Mouse (Mus musculus): ENCODE measurements around the gene Fam84b. TPM values are rescaled to one million over a fixed set of nuclear protein-coding genes. Genes with fewer than 3 reads are reported as not detected.

Fam84b gene
- polyA plus RNA-seq, 1 experiment from 2014 or later: 9.6 TPM

DNA sequence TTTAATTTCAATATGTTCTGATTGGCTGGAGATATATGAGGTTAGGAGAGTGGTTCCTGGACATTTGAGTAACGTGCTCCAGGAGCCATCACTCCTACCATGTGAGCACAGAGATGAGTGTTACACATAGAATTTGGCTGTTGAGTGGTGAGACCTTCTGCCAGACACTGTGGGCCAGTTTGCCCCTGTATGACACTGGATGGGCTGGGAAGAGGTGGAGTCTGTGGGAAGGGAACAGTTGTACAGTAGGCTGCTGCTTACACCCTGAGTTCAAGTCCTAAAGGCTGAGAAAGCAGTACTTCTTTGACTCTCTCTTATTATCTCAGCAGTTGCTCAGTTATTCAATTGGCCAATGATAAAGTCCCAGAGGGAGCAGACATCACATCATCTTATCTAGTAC, 27.4 kb downstream of the Fam84b start:
- no peak overlapping the region for H3K4me3 ChIP-seq
- no peak overlapping the region for H3K9ac ChIP-seq
- no peak overlapping the region for H3K4me2 ChIP-seq
- H3K9me3 ChIP-seq: no peaks in the 10 kb centered on the region
- no peaks in the 10 kb centered on the region; the same call in 1 of the 2 replicates for H3K27me3 ChIP-seq
- peaks cover 21% of the 10 kb centered on the region; the same call in 1 of the 2 replicates for H3K4me1 ChIP-seq
- no peak for ATAC-seq (ENCODE audit: insufficient number of reproducible peaks, insufficient read depth, low FRiP score, low TSS enrichment, low read depth)
- H3K27ac ChIP-seq: no peak overlapping the region
- no peaks in the 10 kb centered on the region for H3K36me3 ChIP-seq
- 62% methylated on average over 1 of the region's 1 CpGs for WGBS

DNA sequence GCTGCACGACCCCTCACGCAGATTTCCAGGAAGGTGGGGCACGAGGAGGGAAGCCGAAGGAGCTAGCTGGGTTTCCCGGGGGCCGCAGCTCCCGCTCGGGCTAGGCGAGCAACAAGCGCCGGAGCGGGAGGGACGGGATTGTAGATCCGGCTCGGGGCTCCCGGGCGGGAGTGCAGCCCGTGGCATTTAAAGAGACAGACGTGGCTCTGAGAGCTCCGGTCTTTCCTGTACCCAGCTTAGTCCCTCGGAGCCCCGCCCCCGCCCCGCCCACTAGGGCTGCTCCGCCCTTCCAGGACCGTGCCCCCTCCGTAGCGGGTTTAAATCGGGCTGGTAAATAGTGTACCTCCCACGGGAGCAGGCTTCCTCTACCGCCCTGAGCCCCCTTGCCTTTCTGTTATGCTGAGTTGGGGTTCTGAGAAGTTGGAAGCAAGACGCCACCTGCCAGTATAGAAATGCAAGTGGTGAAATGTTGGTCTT, 28.8 kb downstream of the Fam84b start:
- H3K27ac ChIP-seq: peak overlapping the region; percentile 86
- ATAC-seq (ENCODE audit: insufficient number of reproducible peaks, insufficient read depth, low FRiP score, low TSS enrichment, low read depth): peak; percentile 91
- no peaks in the 10 kb centered on the region; the same call in 1 of the 2 replicates for H3K27me3 ChIP-seq
- H3K4me1 ChIP-seq: peaks cover 14% of the 10 kb centered on the region; the same call in 1 of the 2 replicates
- peak overlapping the region; percentile 71 for H3K4me3 ChIP-seq
- no peaks in the 10 kb centered on the region for H3K9me3 ChIP-seq
- 0% methylated on average over 32 of the region's 32 CpGs for WGBS
- peak overlapping the region; percentile 82 for H3K9ac ChIP-seq
- peak overlapping the region; percentile 99 for H3K4me2 ChIP-seq
- H3K36me3 ChIP-seq: no peaks in the 10 kb centered on the region

DNA sequence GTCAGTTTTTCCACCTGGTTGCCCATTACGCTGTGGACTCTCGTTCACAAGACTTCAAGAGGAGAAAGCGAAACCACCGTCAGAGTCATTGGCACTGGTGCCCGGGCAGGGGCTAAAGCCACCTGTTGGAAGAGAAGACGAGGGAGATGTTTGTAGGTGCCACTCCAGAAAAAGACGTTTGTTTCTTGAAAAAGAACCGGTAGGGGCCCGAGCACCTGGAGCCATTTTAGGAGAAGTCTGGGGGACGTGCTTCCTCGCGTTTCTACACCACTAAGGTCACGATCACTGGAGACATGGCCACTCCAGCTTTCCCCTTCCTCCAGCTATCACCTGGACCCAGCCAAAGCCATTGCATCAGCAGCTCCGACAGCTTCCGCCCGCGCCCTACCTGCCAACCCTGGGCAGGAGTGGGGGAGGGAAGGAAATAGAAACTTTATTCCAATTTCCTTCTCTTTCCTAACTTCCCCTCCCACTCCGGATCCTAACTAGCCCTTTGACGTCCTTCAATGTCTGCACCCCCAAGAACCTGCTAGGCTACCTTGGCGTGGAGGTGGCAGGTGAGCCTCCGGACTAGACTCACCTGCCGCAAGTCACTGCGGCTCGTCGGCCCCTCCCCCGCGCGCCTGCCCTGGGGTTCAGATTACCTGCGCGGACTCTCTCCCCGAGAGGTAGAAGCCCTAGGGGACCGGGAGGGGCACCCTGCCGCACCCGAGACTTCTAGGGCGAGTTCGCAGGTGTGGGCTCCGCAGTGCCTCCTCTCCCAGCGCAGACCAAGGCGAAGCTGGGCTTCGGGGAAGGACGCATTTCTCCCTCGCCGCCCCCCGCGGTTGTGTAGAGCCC, 29.5 kb downstream of the Fam84b start:
- Histone ChIP-seq H3K27me3 (no peaks in the 10 kb centered on the region; the same call in 1 of the 2 replicates), H3K27ac (peak overlapping the region; percentile 86), H3K4me2 (peak overlapping the region; percentile 99), H3K4me3 (peak overlapping the region; percentile 71), H3K36me3 (no peaks in the 10 kb centered on the region), H3K9ac (peak overlapping the region; percentile 82), H3K9me3 (no peaks in the 10 kb centered on the region), H3K4me1 (peaks cover 14% of the 10 kb centered on the region; the same call in 1 of the 2 replicates)
- peak; percentile 68 for ATAC-seq (ENCODE audit: insufficient number of reproducible peaks, insufficient read depth, low FRiP score, low TSS enrichment, low read depth)
- under 1% methylated on average over 45 of the region's 45 CpGs for WGBS

DNA sequence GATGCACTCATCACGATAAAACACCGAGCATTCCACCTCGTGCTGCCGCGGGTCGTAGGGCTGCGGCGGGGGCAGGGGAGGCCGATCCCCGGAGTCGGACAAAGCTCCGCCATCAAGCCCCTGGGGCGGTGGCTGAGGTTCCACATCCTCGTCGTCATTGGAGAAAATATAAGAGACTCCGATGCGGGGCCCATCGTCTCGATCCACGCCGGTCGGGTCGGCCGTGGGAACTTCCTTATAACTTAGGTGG, 30.0 kb downstream of the Fam84b start:
- Histone ChIP-seq H3K36me3 (no peaks in the 10 kb centered on the region), H3K4me2 (peak overlapping the region; percentile 99), H3K27ac (peak overlapping the region; percentile 86), H3K4me1 (peaks cover 14% of the 10 kb centered on the region; the same call in 1 of the 2 replicates), H3K4me3 (peak overlapping the region; percentile 71), H3K9me3 (no peaks in the 10 kb centered on the region), H3K9ac (peak overlapping the region; percentile 82), H3K27me3 (no peaks in the 10 kb centered on the region; the same call in 1 of the 2 replicates)
- WGBS: under 1% methylated on average over 24 of the region's 24 CpGs
- ATAC-seq (ENCODE audit: insufficient number of reproducible peaks, insufficient read depth, low FRiP score, low TSS enrichment, low read depth): no peak

DNA sequence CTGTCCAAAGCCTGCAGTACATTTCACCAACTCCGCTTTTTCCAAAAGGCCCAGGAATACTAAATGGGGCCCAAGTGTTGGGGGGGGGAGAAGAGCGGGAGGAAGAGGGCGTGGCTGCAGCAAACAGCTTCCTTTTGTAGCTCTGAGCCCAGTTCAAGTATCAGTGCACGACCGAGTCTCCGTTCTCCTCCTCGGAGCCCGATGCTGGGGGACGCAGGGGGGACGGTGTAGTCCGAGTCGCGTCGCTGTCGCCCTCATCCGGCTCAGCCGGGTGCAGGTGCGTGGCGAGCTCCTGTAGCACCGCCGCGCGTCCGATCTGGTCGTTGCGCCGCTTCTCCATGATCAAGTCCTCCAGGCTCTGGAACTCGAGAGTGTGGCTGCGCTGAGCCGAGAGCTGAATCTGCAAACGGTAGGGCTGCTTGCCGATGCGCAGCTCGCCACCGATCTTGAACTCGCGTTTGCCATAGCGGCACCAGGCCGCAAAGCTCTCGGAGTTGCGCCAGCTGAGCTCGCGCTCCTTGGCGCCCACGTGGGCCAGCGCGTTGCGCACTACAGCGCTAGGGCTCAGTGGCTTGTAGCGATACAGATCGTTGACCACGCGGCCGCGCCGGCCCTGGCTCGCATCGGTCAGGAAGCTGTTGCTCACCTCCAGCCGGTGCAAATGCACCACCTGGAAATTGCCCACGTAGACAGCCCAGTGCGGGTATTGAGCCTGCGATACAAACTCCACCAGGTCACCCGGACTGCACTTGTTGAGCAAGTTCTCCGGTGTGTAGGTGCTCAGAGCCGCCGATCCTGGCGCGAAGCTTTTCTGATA, 30.6 kb downstream of the Fam84b start:
- peak overlapping the region; percentile 99 for H3K4me2 ChIP-seq
- under 1% methylated on average over 68 of the region's 68 CpGs for WGBS
- H3K36me3 ChIP-seq: no peaks in the 10 kb centered on the region
- peaks cover 14% of the 10 kb centered on the region; the same call in 1 of the 2 replicates for H3K4me1 ChIP-seq
- peak overlapping the region; percentile 71 for H3K4me3 ChIP-seq
- H3K9me3 ChIP-seq: no peaks in the 10 kb centered on the region
- peak overlapping the region; percentile 86 for H3K27ac ChIP-seq
- peak; percentile 68 for ATAC-seq (ENCODE audit: insufficient number of reproducible peaks, insufficient read depth, low FRiP score, low TSS enrichment, low read depth)
- peak overlapping the region; percentile 82 for H3K9ac ChIP-seq
- H3K27me3 ChIP-seq: no peaks in the 10 kb centered on the region; the same call in 1 of the 2 replicates

DNA sequence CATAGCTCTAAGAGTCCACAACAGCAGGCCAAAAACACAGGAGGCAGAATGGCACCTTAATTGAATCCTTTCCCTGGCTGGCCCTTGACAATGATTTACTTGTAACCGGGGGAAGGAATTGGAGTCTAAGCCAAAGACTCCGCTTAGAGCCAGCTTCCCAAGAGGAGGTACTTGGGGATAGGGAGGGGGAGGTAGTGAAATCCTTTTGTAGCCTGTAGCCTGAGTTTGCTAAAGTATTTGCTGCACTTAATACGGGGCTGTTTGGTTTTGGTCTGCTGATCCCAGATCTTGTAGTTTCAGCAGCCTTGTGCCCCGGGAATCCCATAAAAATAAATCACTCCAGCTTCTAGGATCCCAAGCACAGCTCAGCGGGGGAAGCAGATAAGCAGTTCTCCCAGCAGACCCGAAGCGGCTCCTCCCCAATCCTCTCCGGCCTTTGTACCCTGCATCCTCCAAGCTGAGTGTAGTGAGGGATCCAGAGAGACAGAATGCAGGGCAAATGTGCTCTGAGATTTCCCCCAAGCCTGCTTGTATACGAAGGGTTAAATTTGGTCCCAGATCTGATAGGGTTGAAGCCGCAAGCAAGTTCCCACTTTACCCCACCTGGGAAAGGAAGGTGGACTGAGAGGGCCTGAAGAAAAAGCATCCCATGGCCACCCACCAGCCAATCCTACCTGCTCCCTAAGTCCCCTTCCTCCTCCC, 31.3 kb downstream of the Fam84b start:
- Histone ChIP-seq H3K27me3 (no peaks in the 10 kb centered on the region; the same call in 1 of the 2 replicates), H3K9ac (peak overlapping the region; percentile 82), H3K4me3 (peak overlapping the region; percentile 71), H3K4me2 (peak overlapping the region; percentile 99), H3K4me1 (peaks cover 14% of the 10 kb centered on the region; the same call in 1 of the 2 replicates), H3K9me3 (no peaks in the 10 kb centered on the region), H3K27ac (peak overlapping the region; percentile 86), H3K36me3 (no peaks in the 10 kb centered on the region)
- no peak for ATAC-seq (ENCODE audit: insufficient number of reproducible peaks, insufficient read depth, low FRiP score, low TSS enrichment, low read depth)
- WGBS: 2% methylated on average over 10 of the region's 10 CpGs

DNA sequence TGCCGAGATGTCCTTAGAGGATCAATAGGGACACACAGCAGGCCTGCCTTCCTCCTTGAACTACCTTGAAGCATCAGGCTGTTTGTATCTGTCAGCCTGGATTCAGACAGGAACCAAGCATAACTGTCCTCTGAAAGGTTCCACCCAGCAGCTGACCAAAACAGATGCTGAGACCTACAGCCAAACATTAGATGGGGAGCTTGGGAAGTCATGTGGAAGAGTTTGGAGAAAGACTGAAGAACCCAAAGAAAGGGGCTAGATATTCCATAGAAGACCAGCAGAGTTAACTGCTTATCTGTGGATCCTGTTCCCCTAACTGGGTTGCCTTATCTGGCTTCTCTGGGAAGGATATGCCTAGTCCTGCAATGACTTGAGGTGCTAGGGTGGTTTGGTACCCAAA, 35.1 kb downstream of the Fam84b start:
- no peak overlapping the region for H3K4me3 ChIP-seq
- no peak overlapping the region for H3K9ac ChIP-seq
- no peaks in the 10 kb centered on the region for H3K27me3 ChIP-seq
- no peaks in the 10 kb centered on the region for H3K9me3 ChIP-seq
- H3K4me1 ChIP-seq: peaks cover 14% of the 10 kb centered on the region; the same call in 1 of the 2 replicates
- H3K4me2 ChIP-seq: no peak overlapping the region
- 93% methylated on average over 1 of the region's 1 CpGs for WGBS
- no peak overlapping the region for H3K27ac ChIP-seq
- ATAC-seq (ENCODE audit: insufficient number of reproducible peaks, insufficient read depth, low FRiP score, low TSS enrichment, low read depth): no peak
- H3K36me3 ChIP-seq: no peaks in the 10 kb centered on the region

DNA sequence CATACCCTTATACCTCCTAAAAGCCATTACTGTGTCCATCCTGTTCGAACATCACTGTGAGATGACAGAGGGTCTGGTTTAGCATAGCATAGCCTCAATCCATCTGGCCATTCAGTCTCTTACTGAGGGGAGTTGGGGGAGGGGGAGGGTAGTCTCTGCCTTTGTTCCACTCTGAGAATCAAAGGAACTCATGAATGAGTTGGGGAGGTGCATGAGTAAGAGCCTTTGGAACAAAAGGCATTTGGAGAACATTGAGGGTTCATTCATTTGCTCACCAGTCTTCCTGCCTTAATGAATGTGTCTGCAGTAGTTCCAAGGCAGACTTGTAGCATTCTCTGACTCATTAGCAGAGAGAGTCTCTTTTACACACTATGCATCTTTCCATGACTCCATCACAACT, 37.1 kb downstream of the Fam84b start:
- no peak overlapping the region for H3K4me3 ChIP-seq
- no peak for ATAC-seq (ENCODE audit: insufficient number of reproducible peaks, insufficient read depth, low FRiP score, low TSS enrichment, low read depth)
- no peak overlapping the region for H3K9ac ChIP-seq
- H3K4me1 ChIP-seq: peaks cover 2% of the 10 kb centered on the region; the same call in 1 of the 2 replicates
- no peaks in the 10 kb centered on the region for H3K9me3 ChIP-seq
- H3K4me2 ChIP-seq: no peak overlapping the region
- 53% methylated on average over 1 of the region's 1 CpGs for WGBS
- no peaks in the 10 kb centered on the region for H3K36me3 ChIP-seq
- no peak overlapping the region for H3K27ac ChIP-seq
- no peaks in the 10 kb centered on the region for H3K27me3 ChIP-seq

DNA sequence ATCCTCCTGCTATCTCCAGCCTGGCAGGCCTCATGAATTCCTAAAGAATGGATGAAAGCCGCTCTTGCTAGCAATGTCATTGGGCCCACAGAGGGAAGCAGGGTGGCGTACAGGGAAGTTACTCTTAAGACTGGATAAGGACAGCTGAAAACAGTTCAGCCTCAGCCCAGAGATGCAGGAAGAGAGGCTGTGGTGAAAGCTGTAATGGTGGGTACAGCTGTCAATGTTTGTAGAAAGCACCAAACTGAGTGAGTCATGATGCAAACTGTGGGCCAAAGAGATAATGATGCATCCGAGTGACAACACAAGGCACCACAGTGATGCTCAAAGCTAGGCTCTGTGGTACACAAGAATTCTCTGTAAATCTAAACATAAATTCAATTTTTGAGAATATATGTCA, 39.0 kb downstream of the Fam84b start:
- H3K9me3 ChIP-seq: no peaks in the 10 kb centered on the region
- no peaks in the 10 kb centered on the region for H3K36me3 ChIP-seq
- no peak overlapping the region for H3K9ac ChIP-seq
- WGBS: 86% methylated on average over 3 of the region's 3 CpGs
- no peak overlapping the region for H3K27ac ChIP-seq
- no peak overlapping the region for H3K4me2 ChIP-seq
- no peak overlapping the region for H3K4me3 ChIP-seq
- H3K4me1 ChIP-seq: no peaks in the 10 kb centered on the region
- no peaks in the 10 kb centered on the region for H3K27me3 ChIP-seq
- ATAC-seq (ENCODE audit: insufficient number of reproducible peaks, insufficient read depth, low FRiP score, low TSS enrichment, low read depth): no peak

DNA sequence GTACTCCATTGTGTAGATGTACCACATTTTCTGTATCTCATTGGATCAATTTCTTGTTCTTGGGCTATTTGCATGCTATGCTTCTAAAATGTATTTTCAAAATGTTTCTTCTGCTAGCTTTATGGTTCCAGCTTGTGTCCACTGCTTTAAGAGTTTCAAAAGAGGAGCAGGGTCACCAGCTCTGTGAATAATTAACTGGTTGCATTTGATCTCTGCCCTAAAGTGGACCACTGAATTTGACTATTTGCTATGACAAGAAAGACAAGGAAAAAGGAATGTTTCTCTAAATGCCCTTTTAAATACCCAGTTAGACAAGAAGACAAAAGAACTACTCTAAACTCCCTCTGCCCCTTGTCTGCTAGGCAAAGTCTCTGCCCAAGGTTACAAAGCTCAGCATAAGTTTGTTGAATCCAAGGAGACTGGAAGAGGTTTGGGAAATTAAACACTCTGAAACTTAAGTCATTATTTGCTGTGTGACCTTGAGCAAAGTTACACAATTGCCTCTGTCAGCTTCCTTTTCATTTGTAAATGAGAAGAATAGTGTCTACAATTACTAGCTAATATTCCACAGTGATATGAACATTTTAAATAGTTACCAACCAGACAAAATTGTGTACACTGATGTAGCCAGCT, 60.4 kb downstream of the Fam84b start:
- no peak overlapping the region for H3K27ac ChIP-seq
- no peaks in the 10 kb centered on the region for H3K4me1 ChIP-seq
- no peaks in the 10 kb centered on the region for H3K9me3 ChIP-seq
- H3K9ac ChIP-seq: no peak overlapping the region
- no peak for ATAC-seq (ENCODE audit: insufficient number of reproducible peaks, insufficient read depth, low FRiP score, low TSS enrichment, low read depth)
- no peaks in the 10 kb centered on the region for H3K36me3 ChIP-seq
- H3K4me2 ChIP-seq: no peak overlapping the region
- no peak overlapping the region for H3K4me3 ChIP-seq
- no peaks in the 10 kb centered on the region for H3K27me3 ChIP-seq

DNA sequence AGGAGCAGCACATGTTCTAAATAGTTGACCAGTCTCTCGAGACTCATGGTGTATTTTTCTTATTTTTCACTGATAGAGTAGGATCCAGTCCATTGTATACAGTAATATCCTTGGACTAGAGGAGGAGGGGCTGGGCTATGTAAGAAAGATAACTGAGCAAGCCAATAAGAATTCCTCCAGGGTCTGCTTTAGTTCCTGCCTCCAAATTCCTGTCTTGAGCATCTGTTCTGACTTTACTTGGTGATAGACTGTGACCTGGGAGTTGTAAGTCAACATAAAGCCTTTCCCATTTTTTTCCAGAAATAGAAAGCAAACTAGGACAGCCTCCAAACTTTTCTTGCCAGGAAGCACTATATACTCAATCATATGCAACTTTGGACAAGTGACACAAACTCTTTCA, 64.5 kb downstream of the Fam84b start:
- ATAC-seq (ENCODE audit: insufficient number of reproducible peaks, insufficient read depth, low FRiP score, low TSS enrichment, low read depth): no peak
- Histone ChIP-seq H3K9ac (no peak overlapping the region), H3K36me3 (no peaks in the 10 kb centered on the region), H3K9me3 (no peaks in the 10 kb centered on the region), H3K4me1 (no peaks in the 10 kb centered on the region), H3K4me2 (no peak overlapping the region), H3K4me3 (no peak overlapping the region), H3K27ac (no peak overlapping the region), H3K27me3 (no peaks in the 10 kb centered on the region)
- WGBS: 71% methylated on average over 1 of the region's 1 CpGs

All from embryonic facial prominence, embryonic 13.5 days (tissue).